Comparison of ENCODE assay signal across 17 mouse cellular contexts in genomic region chr13:51697455-51697854, GRCm38 (mm10). TPM values are rescaled to one million over a fixed set of nuclear protein-coding genes. Genes with fewer than 3 reads are reported as not detected.
DNase-seq lines count a peak whose midpoint lies in the region; ATAC-seq and TF ChIP-seq lines count a peak whose summit lies in the region.
"Had no signal": no experiment of that assay in that cellular context is flagged by ENCODE, and none has a peak within 500 bp of the region (broad histone marks: within the 10 kb centered on the region; RNA-seq: fewer than 3 reads in every experiment).

No protein-coding gene starts in this region.

- no peaks in the 10 kb centered on the region for H3K79me2 ChIP-seq in MEL (ENCODE audit: control insufficient read depth, insufficient read depth, low read length, poor library complexity)

- no peak overlapping the region for H3K4me2 ChIP-seq in embryonic facial prominence, embryonic 13.5 days
- H3K4me2 ChIP-seq in liver, embryonic 15.5 days: no peak overlapping the region
- H3K4me2 ChIP-seq: lung, embryonic 14.5 days; neural tube, embryonic 15.5 days had no signal

- H3K27ac ChIP-seq in embryonic facial prominence, embryonic 13.5 days: no peak overlapping the region
- H3K27ac ChIP-seq in embryonic facial prominence, embryonic 10.5 days (replicated peaks): no peak overlapping the region
- H3K27ac ChIP-seq in MEL (ENCODE audit: control insufficient read depth, low read depth, low read length): no peak overlapping the region
- H3K27ac ChIP-seq in liver, embryonic 15.5 days (replicated peaks): peak overlapping the region; percentile 53
- H3K27ac ChIP-seq: hindbrain, embryonic 10.5 days; neural tube, embryonic 15.5 days had no signal

- H3K27me3 ChIP-seq in embryonic facial prominence, embryonic 13.5 days: no peaks in the 10 kb centered on the region
- H3K27me3 ChIP-seq in embryonic facial prominence, embryonic 10.5 days (replicated peaks; ENCODE audit: low read depth, poor library complexity, severe bottlenecking): no peaks in the 10 kb centered on the region
- H3K27me3 ChIP-seq in MEL (ENCODE audit: control insufficient read depth in 1 of 2, insufficient read depth in 2 of 2, low read length in 2 of 2): no peaks in the 10 kb centered on the region
- no peaks in the 10 kb centered on the region for H3K27me3 ChIP-seq in liver, embryonic 15.5 days
- H3K27me3 ChIP-seq: neural tube, embryonic 15.5 days had no signal

- 81% methylated on average over 6 of the region's 6 CpGs for WGBS in embryonic facial prominence, embryonic 13.5 days
- WGBS in embryonic facial prominence, embryonic 10.5 days: 81% methylated on average over 6 of the region's 6 CpGs
- WGBS in liver, embryonic 15.5 days (ENCODE audit: insufficient replicate concordance): 44% methylated on average over 6 of the region's 6 CpGs

- TF ChIP-seq EP300 in MEL (IDR thresholded peaks at IDR 0.05; ENCODE audit: low read depth in 1 of 2, low read length in 2 of 2): no peak; a peak in 1 of 4 replicates

- intact Hi-C loops in heart, postnatal 10 days (cut with DNase I): no loop called here
- intact Hi-C loops in heart, postnatal 25 days (cut with DNase I): no loop called here

- no peaks in the 10 kb centered on the region for H3K4me1 ChIP-seq in embryonic facial prominence, embryonic 13.5 days
- H3K4me1 ChIP-seq in embryonic facial prominence, embryonic 10.5 days: no peaks in the 10 kb centered on the region
- H3K4me1 ChIP-seq in MEL (ENCODE audit: control insufficient read depth in 1 of 2, insufficient read depth in 2 of 2, low read length in 2 of 2): peaks cover 22 to 29% of the 10 kb centered on the region in 2 experiments
- H3K4me1 ChIP-seq in liver, embryonic 15.5 days (replicated peaks): peaks cover 29% of the 10 kb centered on the region
- H3K4me1 ChIP-seq: hindbrain, embryonic 10.5 days; neural tube, embryonic 15.5 days had no signal

- TF ChIP-seq POLR2A in MEL (IDR thresholded peaks at IDR 0.05; ENCODE audit: control insufficient read depth in 1 of 2, insufficient read depth in 1 of 2, low read depth in 1 of 2, low read length in 2 of 2, poor library complexity in 1 of 2): no peak

- H3K4me3 ChIP-seq in embryonic facial prominence, embryonic 13.5 days: no peak overlapping the region
- H3K4me3 ChIP-seq in embryonic facial prominence, embryonic 10.5 days: no peak overlapping the region
- H3K4me3 ChIP-seq in MEL (ENCODE audit: control insufficient read depth in 1 of 2, insufficient read depth in 1 of 2, low read depth in 2 of 2, low read length in 2 of 2): no peak overlapping the region
- no peak overlapping the region for H3K4me3 ChIP-seq in liver, embryonic 15.5 days (replicated peaks)
- H3K4me3 ChIP-seq: hindbrain, embryonic 10.5 days; neural tube, embryonic 15.5 days had no signal

- H3K9me3 ChIP-seq in embryonic facial prominence, embryonic 13.5 days: no peaks in the 10 kb centered on the region
- H3K9me3 ChIP-seq in embryonic facial prominence, embryonic 10.5 days: no peaks in the 10 kb centered on the region
- H3K9me3 ChIP-seq in MEL (replicated peaks; ENCODE audit: insufficient read depth, low read length): no peaks in the 10 kb centered on the region
- no peaks in the 10 kb centered on the region for H3K9me3 ChIP-seq in liver, embryonic 15.5 days (replicated peaks)
- H3K9me3 ChIP-seq: hindbrain, embryonic 10.5 days; neural tube, embryonic 15.5 days had no signal

- DNase-seq in embryonic facial prominence, embryonic 10.5 days (ENCODE audit: low spot score): no peak
- DNase-seq in heart, postnatal 10 days: peak; percentile 22 to 37
- no peak for DNase-seq in heart, postnatal 25 days (ENCODE audit: low spot score)
- no peak for DNase-seq in MEL (ENCODE audit: low read depth, low spot score)
- no peak for DNase-seq in cerebellum, adult 9-10 months
- DNase-seq in adrenal gland, postnatal 14 days: no peak
- DNase-seq: adrenal gland, postnatal 10 days; cerebellum, adult 2 months; gastrocnemius, postnatal 10 days; lung, embryonic 14.5 days; retina, postnatal 1 day; thymus, postnatal 25 days had no signal

- TF ChIP-seq CTCF in MEL (IDR thresholded peaks at IDR 0.05 in 2 of 3, conservative IDR thresholded peaks at IDR 0.05 in 1 of 3; ENCODE audit: control insufficient read depth in 1 of 3, insufficient read depth in 1 of 3, low read depth in 2 of 3, low read length in 3 of 3, poor library complexity in 1 of 3, severe bottlenecking in 1 of 3): no peak

- TF ChIP-seq RAD21 in MEL (IDR thresholded peaks at IDR 0.05; ENCODE audit: low read depth, low read length): no peak

- peaks cover 15% of the 10 kb centered on the region for H3K36me3 ChIP-seq in embryonic facial prominence, embryonic 13.5 days
- peaks cover 8% of the 10 kb centered on the region for H3K36me3 ChIP-seq in embryonic facial prominence, embryonic 10.5 days (replicated peaks)
- peaks cover 2 to 21% of the 10 kb centered on the region in 2 experiments; a peak in 3 of 4 replicates for H3K36me3 ChIP-seq in MEL (ENCODE audit: control insufficient read depth in 1 of 2, insufficient read depth in 2 of 2, low read length in 2 of 2)
- H3K36me3 ChIP-seq in liver, embryonic 15.5 days (replicated peaks): peaks cover under 1% of the 10 kb centered on the region; the same call in 1 of the 2 replicates

- ATAC-seq in embryonic facial prominence, embryonic 13.5 days (ENCODE audit: insufficient number of reproducible peaks, insufficient read depth, low FRiP score, low TSS enrichment, low read depth): 0 out of 2 replicates have a peak, but pooled peaks have one; percentile 43
- ATAC-seq in liver, embryonic 15.5 days (ENCODE audit: insufficient read depth): no peak
- ATAC-seq: forebrain, embryonic 16.5 days had no signal

- no peak overlapping the region for H3K9ac ChIP-seq in embryonic facial prominence, embryonic 13.5 days
- H3K9ac ChIP-seq in MEL (ENCODE audit: control insufficient read depth, low read depth, low read length, poor library complexity, severe bottlenecking): no peak overlapping the region
- no peak overlapping the region for H3K9ac ChIP-seq in liver, embryonic 15.5 days
- H3K9ac ChIP-seq: lung, embryonic 14.5 days; neural tube, embryonic 15.5 days had no signal

TF ChIP-seq in MEL, 35 proteins besides CTCF, POLR2A, EP300 and RAD21:
- TF ChIP-seq E2F4 (IDR thresholded peaks at IDR 0.05; ENCODE audit: borderline replicate concordance, low read depth, low read length) (no peak), ETS1 (IDR thresholded peaks at IDR 0.05; ENCODE audit: low read depth, low read length) (peak; percentile 32; the same call in 1 of the 2 replicates), BHLHE40 (IDR thresholded peaks at IDR 0.05; ENCODE audit: borderline replicate concordance, low read depth, low read length) (no peak), MYC (IDR thresholded peaks at IDR 0.05; ENCODE audit: low read depth, low read length) (no peak), ELF1 (IDR thresholded peaks at IDR 0.05; ENCODE audit: low read depth, low read length) (no peak), POLR2AphosphoS2 (IDR thresholded peaks at IDR 0.05; ENCODE audit: low read length) (no peak), ZKSCAN1 (IDR thresholded peaks at IDR 0.05; ENCODE audit: low read depth, low read length) (no peak), USF1 (IDR thresholded peaks at IDR 0.05; ENCODE audit: low read depth, low read length) (no peak), TCF12 (IDR thresholded peaks at IDR 0.05; ENCODE audit: low read depth, low read length) (0 out of 2 replicates have a peak, but pooled peaks have one; percentile 10), GABPA (IDR thresholded peaks at IDR 0.05; ENCODE audit: low read depth, low read length) (no peak), USF2 (IDR thresholded peaks at IDR 0.05; ENCODE audit: borderline replicate concordance in 1 of 2, insufficient read depth in 1 of 2, low read depth in 1 of 2, low read length in 2 of 2) (no peak), TBP (IDR thresholded peaks at IDR 0.05; ENCODE audit: low read depth, low read length) (no peak), GATA1 (IDR thresholded peaks at IDR 0.05; ENCODE audit: low read depth, low read length) (no peak), NRF1 (IDR thresholded peaks at IDR 0.05; ENCODE audit: insufficient read depth, low read depth, low read length, poor library complexity, severe bottlenecking) (no peak), MAX (IDR thresholded peaks at IDR 0.05; ENCODE audit: low read length) (no peak), MXI1 (IDR thresholded peaks at IDR 0.05; ENCODE audit: low read depth, low read length) (no peak), JUND (IDR thresholded peaks at IDR 0.05; ENCODE audit: low read depth, low read length) (no peak)
TF ChIP-seq in MEL: peak in this region for 2.

RNA-seq across cellular contexts. Expression of gene Secisbp2, which starts 46.0 kb away (rescaled TPM):
- 36.1 and 38.3 TPM in 2 replicates for polyA plus RNA-seq in embryonic facial prominence, embryonic 13.5 days (2015; fragmentation: Nextera tagmentation; extraction: Ambion mirVana)
- polyA plus RNA-seq in embryonic facial prominence, embryonic 10.5 days (2016; fragmentation: Nextera tagmentation; extraction: Ambion mirVana): 25.2 and 25.9 TPM in 2 replicates
- 10 to 100 TPM; 20.0 to 22.0 TPM for total RNA-seq in heart, postnatal 10 days (2021)
- 10 to 100 TPM; 13.9 to 14.6 TPM for total RNA-seq in heart, postnatal 25 days (2021)
- 23.4 and 26.0 TPM in 2 replicates for total RNA-seq in MEL (2012; rRNA removed)
- polyA plus RNA-seq in MEL (2012; ENCODE audit: insufficient read depth in 1 of 2, insufficient read length in 2 of 2, low read depth in 1 of 2, low replicate concordance in 2 of 2, missing spikeins in 1 of 2): 10 to 100 TPM; 28.5 to 76.4 TPM
- 13.0 and 14.8 TPM in 2 replicates for polyA plus RNA-seq in liver, embryonic 15.5 days (2015; fragmentation: Nextera tagmentation; extraction: Ambion mirVana)
- 20.4 and 24.7 TPM in 2 replicates for total RNA-seq in adrenal gland, postnatal 14 days (2021)

RNA-seq across cellular contexts. Expression of gene Cks2, which starts 52.4 kb away (rescaled TPM):
- 328 and 339 TPM in 2 replicates for polyA plus RNA-seq in embryonic facial prominence, embryonic 13.5 days (2015; fragmentation: Nextera tagmentation; extraction: Ambion mirVana)
- 384 and 402 TPM in 2 replicates for polyA plus RNA-seq in embryonic facial prominence, embryonic 10.5 days (2016; fragmentation: Nextera tagmentation; extraction: Ambion mirVana)
- 10 to 100 TPM; 25.1 to 26.0 TPM for total RNA-seq in heart, postnatal 10 days (2021)
- 1 to 10 TPM; 1.8 to 2.5 TPM for total RNA-seq in heart, postnatal 25 days (2021)
- total RNA-seq in MEL (2012; rRNA removed): 297 and 388 TPM in 2 replicates
- polyA plus RNA-seq in MEL (2012; ENCODE audit: insufficient read depth in 1 of 2, insufficient read length in 2 of 2, low read depth in 1 of 2, low replicate concordance in 2 of 2, missing spikeins in 1 of 2): 100 to 1,000 TPM; 243 to 846 TPM
- polyA plus RNA-seq in liver, embryonic 15.5 days (2015; fragmentation: Nextera tagmentation; extraction: Ambion mirVana): 345 and 374 TPM in 2 replicates
- 27.0 and 29.6 TPM in 2 replicates for total RNA-seq in adrenal gland, postnatal 14 days (2021)

Comparison
In these comparisons a context has a peak if more than half of its experiments do, and no peak if none do; other contexts are left out.
1. DNase-seq: peak in heart, postnatal 10 days (2 of 2); none in embryonic facial prominence, embryonic 10.5 days (single experiment), heart, postnatal 25 days (single experiment), MEL (single experiment), cerebellum, adult 9-10 months (single experiment) and adrenal gland, postnatal 14 days (single experiment).